Mouse (Mus musculus) heart, embryonic 10.5 days (tissue): Measurements from ENCODE around the gene Zbtb45. TPM values are rescaled to one million over a fixed set of nuclear protein-coding genes. Genes with fewer than 3 reads are reported as not detected.

Experiments
- DNase-seq: peaks from one replicate; pipeline ENCODE4 v3.0.0-alpha.2; 2017; ENCODE audit warnings: low spot score
- H3K27ac ChIP-seq: fragments of 300-500 bp; sonication (generic); 2 replicates; pipeline ENCODE4 v1.5.1; 2016; ENCODE audit warnings: mild to moderate bottlenecking
- H3K27me3 ChIP-seq: fragments of 300-500 bp; sonication (generic); 2 replicates; pipeline ENCODE4 v1.6.1; 2016; ENCODE audit warnings: mild to moderate bottlenecking; ENCODE audit not compliant: poor library complexity, insufficient read depth, severe bottlenecking
- H3K36me3 ChIP-seq: fragments of 300-500 bp; sonication (generic); 2 replicates; pipeline ENCODE4 v1.6.1; 2016; ENCODE audit warnings: mild to moderate bottlenecking, moderate library complexity
- H3K4me1 ChIP-seq: fragments of 300-500 bp; sonication (generic); 2 replicates; pipeline ENCODE4 v1.6.1; 2016; ENCODE audit warnings: mild to moderate bottlenecking
- H3K4me3 ChIP-seq: fragments of 300-500 bp; sonication (generic); 2 replicates; pipeline ENCODE4 v1.5.1; 2016; ENCODE audit warnings: mild to moderate bottlenecking, moderate library complexity
- H3K9me3 ChIP-seq: fragments of 300-500 bp; sonication (generic); 2 replicates; pipeline ENCODE4 v1.6.1; 2016; ENCODE audit warnings: mild to moderate bottlenecking, moderate library complexity
- WGBS: fragments of 180-500 bp; shearing (Covaris S2); methylation state at CpG from one replicate; pipeline ENCODE4 v1.1.7; 2016; 5-methylcytosine and 5-hydroxymethylcytosine counted together
- polyA plus RNA-seq: library from polyadenylated mRNA; unstranded; fragments of >200 nt; fragmentation: Nextera tagmentation; extraction: Ambion mirVana; gene quantifications from 2 replicates; pipeline ENCODE4 v1.2.1, GENCODE M21; 2016

Gene Zbtb45
- polyA plus RNA-seq, 1 experiment from 2014 or later = 20.8 TPM

DNA sequence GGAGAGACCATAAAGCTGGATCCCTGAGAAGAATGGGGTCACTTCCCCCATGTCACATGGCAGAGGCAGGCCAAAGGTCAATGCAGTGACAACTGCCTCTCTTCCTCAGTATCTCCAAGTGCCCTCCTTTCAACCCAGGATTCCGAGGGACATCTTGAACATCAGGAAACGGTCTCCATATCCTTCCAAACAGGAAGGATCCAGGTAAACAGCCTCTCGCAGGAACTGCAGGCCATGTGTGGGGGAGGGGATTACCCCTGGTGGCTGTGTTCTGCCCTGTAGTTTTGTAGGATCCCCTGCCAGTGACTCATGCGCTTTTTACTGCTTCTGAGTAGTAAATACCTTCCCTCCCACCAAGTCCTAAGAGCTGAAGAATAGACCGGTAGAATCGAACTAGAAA lies 30.1 kb downstream of the Zbtb45 start:
- Histone ChIP-seq H3K27ac (0 out of 2 replicates have a peak overlapping the region, but pooled peaks have one; percentile 92), H3K36me3 (peaks cover 8% of the 10 kb centered on the region), H3K4me1 (peaks cover 23% of the 10 kb centered on the region), H3K27me3 (no peaks in the 10 kb centered on the region), H3K9me3 (no peaks in the 10 kb centered on the region), H3K4me3 (no peak overlapping the region)
- WGBS = 66% methylated on average over 6 of the region's 6 CpGs
- DNase-seq = no peak

DNA sequence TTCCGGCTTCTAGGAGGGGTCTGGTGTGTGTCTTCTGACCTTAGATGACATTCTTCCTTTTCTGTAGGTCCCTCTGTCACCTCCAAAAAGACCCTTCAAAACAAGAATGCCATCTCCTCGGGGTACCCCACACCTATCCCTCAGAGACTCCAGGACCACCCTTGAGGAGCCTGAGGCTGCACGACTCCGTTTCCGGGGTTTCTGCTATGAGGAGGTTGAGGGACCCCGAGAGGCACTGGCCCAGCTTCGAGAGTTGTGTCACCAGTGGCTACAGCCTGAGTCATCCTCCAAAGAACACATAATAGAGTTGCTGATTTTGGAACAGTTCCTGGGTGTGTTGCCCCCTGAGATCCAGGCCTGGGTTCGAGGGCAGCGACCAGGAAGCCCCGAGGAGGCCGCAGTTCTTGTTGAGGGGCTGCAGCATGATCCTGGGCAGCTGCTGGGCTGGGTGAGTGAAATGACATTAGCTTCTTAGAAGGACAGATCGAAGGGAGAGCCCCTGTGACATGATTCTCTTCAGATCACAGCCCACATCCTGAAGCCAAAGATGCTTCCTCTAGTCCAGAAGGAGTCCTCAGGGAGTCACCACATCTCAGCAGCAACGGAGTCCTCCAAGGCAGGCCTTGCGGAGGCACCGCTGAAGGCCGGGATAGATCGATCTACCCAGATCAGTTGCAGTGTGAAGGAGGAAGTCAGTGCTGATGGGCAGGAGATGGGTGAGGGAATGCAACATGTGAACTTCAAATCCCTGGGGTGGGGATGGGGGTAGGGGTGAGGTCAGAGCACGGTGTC lies 30.7 kb downstream of the Zbtb45 start:
- no peak for DNase-seq
- Histone ChIP-seq H3K27ac (peak overlapping the region; percentile 92), H3K4me1 (peaks cover 23% of the 10 kb centered on the region), H3K9me3 (no peaks in the 10 kb centered on the region), H3K36me3 (peaks cover 8% of the 10 kb centered on the region), H3K4me3 (peak overlapping the region; percentile 72), H3K27me3 (no peaks in the 10 kb centered on the region)
- WGBS = 81% methylated on average over 18 of the region's 18 CpGs

DNA sequence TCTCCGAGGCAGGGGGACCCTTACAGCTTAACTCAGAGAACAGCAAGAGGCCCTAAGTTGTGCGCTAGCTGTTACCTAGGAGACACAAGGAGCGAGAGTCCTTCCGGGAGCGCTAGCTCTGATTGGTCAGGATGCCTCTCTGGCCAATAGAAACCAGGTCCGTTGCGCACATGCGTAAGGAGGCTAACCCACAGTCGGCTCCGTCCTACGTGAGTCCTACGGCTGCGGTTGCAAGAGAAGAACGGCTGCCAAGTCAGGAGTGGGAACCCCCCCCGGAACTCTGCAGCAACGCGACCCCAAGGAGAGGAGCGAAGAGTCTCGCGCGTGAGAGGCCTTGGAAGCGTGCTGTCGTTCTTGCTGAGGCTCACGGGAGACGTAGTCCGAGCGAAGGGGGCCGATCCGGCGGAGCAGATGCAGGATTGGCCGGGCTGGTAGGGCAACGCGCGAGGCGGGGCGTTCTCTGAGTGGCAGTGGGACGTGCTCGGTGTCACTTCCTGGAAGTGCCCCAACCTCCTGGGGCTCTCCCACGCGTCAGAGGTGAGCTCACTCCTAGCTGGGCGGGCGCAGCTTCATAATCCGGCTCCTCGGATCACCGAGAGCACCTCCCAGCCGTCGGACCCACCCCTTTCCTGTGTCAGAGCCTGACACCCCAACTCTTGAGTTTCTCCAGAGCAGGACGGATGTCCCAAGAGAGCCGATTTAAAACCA lies 32.0 kb downstream of the Zbtb45 start, which contains the start of gene Zfp446:
Zfp446 (plus strand) TSS at position 167 of the 708 bp plus-strand sequence.
- WGBS = under 1% methylated on average over 49 of the region's 49 CpGs
- no peaks in the 10 kb centered on the region for H3K27me3 ChIP-seq
- H3K4me3 ChIP-seq = peak within 1 kb of the TSS; percentile 72
- H3K4me1 ChIP-seq = peaks cover 23% of the 10 kb centered on the region
- peaks cover 7% of the 10 kb centered on the region for H3K36me3 ChIP-seq
- H3K27ac ChIP-seq = peak within 1 kb of the TSS; percentile 92
- DNase-seq = peak; percentile 100
- H3K9me3 ChIP-seq = no peaks in the 10 kb centered on the region

DNA sequence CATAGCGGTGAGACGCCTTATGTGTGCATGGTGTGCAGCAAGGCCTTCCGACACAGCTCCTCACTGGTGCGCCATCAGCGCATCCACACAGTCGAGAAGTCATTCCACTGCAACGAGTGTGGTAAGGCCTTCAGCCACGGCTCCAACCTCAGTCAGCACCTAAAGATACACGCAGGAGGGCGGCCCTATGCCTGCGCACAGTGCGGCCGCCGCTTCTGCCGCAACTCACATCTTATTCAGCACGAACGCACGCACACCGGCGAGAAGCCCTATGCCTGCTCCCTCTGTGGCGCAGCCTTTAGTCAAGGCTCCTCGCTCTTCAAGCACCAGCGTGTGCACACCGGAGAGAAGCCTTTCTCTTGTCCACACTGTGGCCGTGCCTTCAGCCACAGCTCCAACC lies 38.9 kb downstream of the Zbtb45 start:
- Histone ChIP-seq H3K27me3 (no peaks in the 10 kb centered on the region), H3K4me3 (no peak overlapping the region), H3K36me3 (peaks cover 42% of the 10 kb centered on the region), H3K27ac (no peak overlapping the region), H3K4me1 (peaks cover 11% of the 10 kb centered on the region; the same call in 1 of the 2 replicates), H3K9me3 (no peaks in the 10 kb centered on the region)
- 91% methylated on average over 25 of the region's 25 CpGs for WGBS
- DNase-seq = no peak

DNA sequence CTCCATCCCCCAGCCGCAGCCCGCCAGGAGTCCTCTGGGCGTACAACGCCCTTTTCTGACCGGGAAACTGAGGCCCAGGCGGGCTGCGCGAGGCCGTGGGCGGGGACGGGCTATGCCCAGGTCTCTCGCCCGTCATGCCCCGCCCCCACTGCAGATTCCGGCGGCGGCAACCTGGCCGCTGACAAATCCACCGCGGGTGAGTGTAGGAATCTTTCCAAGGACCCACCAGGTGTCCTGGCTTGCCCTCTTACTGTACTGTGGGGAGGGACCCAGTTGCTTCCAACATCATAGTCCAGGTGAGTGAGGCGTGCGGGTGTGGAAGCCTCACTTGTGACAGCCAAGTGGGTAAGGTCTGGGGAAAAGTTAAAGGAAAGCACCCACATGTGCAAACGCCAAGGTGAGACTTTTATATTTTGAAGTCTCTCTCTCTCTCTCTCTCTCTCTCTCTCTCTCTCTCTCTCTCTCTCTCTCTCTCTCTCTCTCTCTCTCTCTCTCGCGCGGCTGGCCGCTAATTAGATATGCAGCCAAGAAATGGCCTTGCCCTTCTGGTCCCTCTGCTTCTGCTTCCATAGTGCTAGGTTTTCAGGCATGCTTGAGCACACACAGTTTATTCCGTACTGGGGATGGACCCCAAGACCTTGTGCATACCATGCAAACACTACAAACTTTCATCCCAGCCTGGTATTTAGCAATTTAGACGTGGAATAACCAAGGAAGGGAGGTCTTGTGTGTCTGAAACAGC lies 43.6 kb downstream of the Zbtb45 start:
- DNase-seq = no peak
- H3K4me1 ChIP-seq = peaks cover 19% of the 10 kb centered on the region
- no peaks in the 10 kb centered on the region for H3K27me3 ChIP-seq
- peak overlapping the region; percentile 82 for H3K4me3 ChIP-seq
- WGBS = under 1% methylated on average over 29 of the region's 29 CpGs
- H3K27ac ChIP-seq = peak overlapping the region; percentile 94
- H3K9me3 ChIP-seq = no peaks in the 10 kb centered on the region
- H3K36me3 ChIP-seq = peaks cover 27% of the 10 kb centered on the region

DNA sequence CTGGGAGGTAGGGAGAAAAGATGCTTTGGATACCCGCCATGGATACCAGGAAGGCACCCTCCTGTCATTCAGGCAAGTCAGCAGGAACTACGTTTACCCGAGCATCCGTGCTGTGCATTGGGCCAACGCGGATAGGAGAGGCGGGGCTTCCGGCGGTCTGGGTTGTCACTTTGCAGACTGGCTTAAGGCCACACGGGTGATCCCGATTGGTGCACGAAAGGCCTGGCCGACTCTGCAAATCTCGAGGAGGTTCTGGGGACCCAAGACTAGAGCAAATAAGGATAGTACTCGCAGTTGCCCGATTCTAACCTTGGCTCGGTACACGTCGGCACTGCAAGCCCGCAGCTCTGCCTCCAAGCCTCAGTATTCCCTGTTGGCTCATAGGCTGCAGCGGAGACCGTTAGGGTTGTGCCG lies 44.1 kb downstream of the Zbtb45 start, which contains the start of gene Zfp324:
Zfp324 (plus strand) TSS at position 161 of the 414 bp plus-strand sequence.
- Histone ChIP-seq H3K27ac (peak within 1 kb of the TSS; percentile 94), H3K9me3 (no peaks in the 10 kb centered on the region), H3K27me3 (no peaks in the 10 kb centered on the region), H3K4me1 (peaks cover 19% of the 10 kb centered on the region), H3K36me3 (peaks cover 21% of the 10 kb centered on the region), H3K4me3 (peak within 1 kb of the TSS; percentile 82)
- WGBS = 0% methylated on average over 23 of the region's 23 CpGs
- DNase-seq = peak; percentile 96

DNA sequence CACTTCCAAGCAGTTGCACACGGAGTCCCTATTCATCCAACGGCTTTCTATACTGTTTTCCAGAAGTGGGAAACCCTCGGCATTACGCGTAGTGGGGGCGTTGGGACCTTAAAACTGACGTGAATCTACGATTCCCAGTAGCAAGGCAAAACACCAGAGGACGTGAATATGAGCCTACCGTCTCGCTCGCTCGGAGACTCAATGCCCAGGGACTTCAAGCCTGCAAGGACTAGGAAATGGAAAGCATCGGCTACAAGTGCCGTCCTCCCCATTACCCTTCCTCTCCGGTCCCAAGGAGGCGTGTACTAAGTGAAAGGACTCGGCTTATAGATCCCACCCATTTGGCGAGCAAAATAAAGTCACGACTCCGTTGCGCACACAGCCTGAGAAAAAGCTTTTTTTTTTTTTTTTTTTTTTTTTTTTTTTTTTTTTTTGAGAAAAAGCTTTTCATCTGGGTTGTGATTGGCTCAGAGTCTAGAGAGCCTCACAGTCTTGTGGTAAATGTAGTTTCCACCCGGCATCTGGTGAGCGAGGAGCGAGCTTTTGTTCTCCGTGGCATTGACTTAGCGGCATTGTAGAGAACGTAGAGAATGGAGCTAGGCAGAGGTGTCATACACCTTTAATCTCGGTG lies 48.2 kb downstream of the Zbtb45 start:
- Histone ChIP-seq H3K27ac (peak overlapping the region; percentile 88), H3K36me3 (no peaks in the 10 kb centered on the region), H3K27me3 (no peaks in the 10 kb centered on the region), H3K4me1 (peaks cover 10% of the 10 kb centered on the region), H3K4me3 (peak overlapping the region; percentile 61), H3K9me3 (no peaks in the 10 kb centered on the region)
- peak; percentile 83 for DNase-seq
- 4% methylated on average over 29 of the region's 29 CpGs for WGBS

DNA sequence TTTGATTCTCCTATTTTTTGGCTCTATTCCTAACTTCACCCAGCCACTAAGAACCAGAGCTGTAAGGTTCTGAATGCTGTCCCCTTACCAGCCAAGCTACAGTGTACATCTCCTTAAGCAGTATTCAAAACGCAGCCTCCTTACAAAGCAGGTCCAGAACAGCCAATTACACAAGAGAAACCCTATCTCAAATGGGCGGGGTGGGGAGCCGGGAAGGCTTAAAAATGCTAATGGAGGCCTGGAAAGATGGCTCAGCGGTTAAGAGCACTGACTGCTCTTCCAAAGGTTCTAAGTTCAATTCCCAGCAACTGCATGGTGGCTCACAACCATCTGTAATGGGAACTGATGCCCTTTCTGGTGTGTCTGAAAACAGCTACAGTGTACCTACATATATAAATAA lies 50.1 kb downstream of the Zbtb45 start:
- no peak for DNase-seq
- Histone ChIP-seq H3K36me3 (no peaks in the 10 kb centered on the region), H3K9me3 (no peaks in the 10 kb centered on the region), H3K27ac (no peak overlapping the region), H3K4me3 (no peak overlapping the region), H3K4me1 (peaks cover 1% of the 10 kb centered on the region; the same call in 1 of the 2 replicates), H3K27me3 (no peaks in the 10 kb centered on the region)
- 27% methylated on average over 4 of the region's 4 CpGs for WGBS

DNA sequence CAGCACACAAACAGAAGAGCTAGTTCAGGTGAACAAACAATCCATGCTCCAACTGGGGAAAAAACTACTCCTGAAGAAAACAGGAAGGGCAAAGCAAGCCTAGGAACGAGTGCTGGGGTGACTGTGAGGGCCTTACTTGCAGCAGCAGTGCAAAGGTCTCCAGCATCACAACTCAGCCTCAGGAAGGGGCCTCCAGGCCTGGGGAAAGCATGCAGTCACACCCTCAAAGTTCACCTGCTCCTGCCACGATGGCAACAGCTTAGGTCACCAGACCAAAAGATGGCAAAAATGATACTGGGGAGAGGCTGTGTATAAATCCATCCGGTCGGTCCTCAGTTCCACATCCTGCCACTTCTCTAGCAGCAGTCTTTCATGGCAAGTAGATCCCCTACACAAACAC lies 50.9 kb downstream of the Zbtb45 start:
- no peaks in the 10 kb centered on the region for H3K27me3 ChIP-seq
- WGBS = 84% methylated on average over 4 of the region's 4 CpGs
- H3K4me1 ChIP-seq = no peaks in the 10 kb centered on the region
- H3K4me3 ChIP-seq = no peak overlapping the region
- H3K27ac ChIP-seq = no peak overlapping the region
- DNase-seq = no peak
- H3K36me3 ChIP-seq = no peaks in the 10 kb centered on the region
- no peaks in the 10 kb centered on the region for H3K9me3 ChIP-seq

DNA sequence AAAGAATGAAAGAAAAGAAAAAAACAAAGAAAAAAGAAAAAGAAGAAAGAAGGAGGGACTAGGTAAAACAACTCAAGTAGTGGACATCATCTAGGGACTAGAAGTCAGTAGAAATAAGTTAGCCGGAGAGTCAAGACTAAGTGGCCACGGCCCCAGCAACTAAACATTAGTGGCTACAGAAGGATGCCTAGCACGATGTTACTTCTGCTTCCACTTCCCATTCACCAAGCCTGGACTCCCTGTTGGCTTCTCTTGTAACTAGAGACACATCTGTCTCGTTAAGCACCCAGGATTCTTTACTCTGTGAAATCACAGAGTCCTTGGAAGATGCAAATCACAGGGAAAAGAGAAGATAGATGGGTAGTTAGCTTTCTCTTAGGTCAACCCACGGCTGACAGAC lies 52.3 kb downstream of the Zbtb45 start:
- Histone ChIP-seq H3K9me3 (no peaks in the 10 kb centered on the region), H3K27me3 (no peaks in the 10 kb centered on the region), H3K4me1 (no peaks in the 10 kb centered on the region), H3K4me3 (no peak overlapping the region), H3K27ac (no peak overlapping the region), H3K36me3 (no peaks in the 10 kb centered on the region)
- no peak for DNase-seq
- WGBS = 70% methylated on average over 5 of the region's 5 CpGs

DNA sequence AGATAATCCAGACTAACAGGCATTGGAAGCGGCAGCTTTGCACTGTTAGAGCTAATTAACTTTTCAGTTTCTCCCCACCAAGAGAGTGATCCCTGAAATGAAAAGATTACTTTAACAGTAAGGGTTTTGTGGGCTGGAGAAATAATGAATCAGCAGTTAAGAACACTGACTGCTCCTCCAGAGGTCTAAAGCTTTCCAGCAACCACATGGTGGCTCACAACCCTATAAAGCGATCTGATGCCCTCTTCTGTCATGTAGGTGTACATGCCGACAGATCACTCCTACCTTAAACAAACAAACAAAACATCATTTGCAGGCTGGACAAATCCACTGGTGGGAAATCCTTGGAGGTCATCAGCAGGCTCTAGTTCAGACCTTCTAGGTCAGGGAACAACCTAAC lies 54.9 kb downstream of the Zbtb45 start:
- H3K9me3 ChIP-seq = no peaks in the 10 kb centered on the region
- 46% methylated on average over 3 of the region's 3 CpGs for WGBS
- DNase-seq = no peak

More for the DNA sequence above, 54.9 kb downstream of the Zbtb45 start:
- Histone ChIP-seq H3K27ac (no peak overlapping the region), H3K27me3 (no peaks in the 10 kb centered on the region), H3K36me3 (no peaks in the 10 kb centered on the region), H3K4me1 (peaks cover 5% of the 10 kb centered on the region), H3K4me3 (no peak overlapping the region)
